Mouse (Mus musculus): ENCODE results near the gene Myo15.
"Not testable (repeated sequence)": the region's sequence is repeated elsewhere in the genome, so short reads cannot be mapped to it uniquely, and the experiment has no call there.

Gene Myo15

DNA sequence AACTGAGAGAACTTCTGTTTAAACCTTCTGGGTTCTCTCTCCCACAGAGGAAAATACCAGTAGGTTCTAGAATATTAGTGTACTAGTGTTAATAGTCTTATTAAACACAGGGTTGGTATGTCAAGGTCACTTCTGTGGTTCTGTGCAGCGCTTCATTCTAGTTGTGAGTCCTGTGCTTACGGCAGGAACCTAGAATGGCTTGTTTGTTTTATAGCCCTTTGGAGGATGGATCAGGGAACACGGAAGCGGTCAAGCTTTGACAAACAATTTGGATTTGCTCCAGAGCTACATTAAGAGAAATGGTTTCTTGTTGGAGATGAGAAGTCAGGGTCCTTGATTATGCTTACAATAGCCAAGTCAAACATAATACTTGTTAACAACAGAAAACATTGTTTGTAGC, 76.3 kb downstream of the Myo15 start:
- no peak for DNase-seq (ENCODE audit: low spot score)

DNA sequence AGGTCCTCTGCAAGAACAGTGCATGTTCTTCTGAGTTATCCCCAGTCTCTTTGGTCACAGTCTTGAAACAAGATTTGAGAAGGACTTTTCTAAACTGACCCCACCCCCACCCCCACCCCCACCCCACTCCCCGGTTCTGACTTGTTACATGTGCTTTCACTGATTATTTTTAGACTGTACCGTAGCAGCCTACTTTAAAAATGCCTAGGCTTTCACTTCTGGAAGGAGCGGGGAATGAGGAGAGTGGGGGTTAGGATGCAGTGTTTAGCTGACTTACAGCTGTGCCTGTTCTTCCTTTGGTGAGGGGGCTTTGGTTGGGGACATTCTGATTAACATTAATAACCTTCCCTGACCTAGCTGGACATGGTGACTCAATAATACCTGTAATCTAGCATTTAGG, 79.0 kb downstream of the Myo15 start:
- DNase-seq (ENCODE audit: low spot score), result no peak

DNA sequence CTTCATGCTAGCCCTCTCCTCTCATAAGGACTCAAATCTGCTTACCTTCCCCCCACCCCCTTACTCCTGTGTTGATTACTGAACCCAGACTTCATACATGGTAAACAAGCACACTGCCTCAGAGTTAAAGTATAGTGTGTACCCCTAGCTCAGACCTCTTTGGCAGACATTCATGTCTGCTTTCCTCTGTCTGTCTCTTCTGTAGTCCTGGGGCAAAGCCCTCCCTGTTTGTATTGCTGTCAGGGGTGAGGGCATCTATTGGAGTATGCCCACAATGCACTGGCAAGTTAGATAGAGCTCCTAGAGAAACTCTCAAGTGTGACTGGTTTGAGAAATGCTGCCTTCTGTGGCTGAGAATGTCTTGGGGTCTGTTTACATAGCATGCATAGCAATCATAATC, 84.0 kb downstream of the Myo15 start:
- no peak for DNase-seq (ENCODE audit: low spot score)

- no peak for DNase-seq (ENCODE audit: low spot score)
Observed at GRCm38 (mm10) chr11:60557675-60558074, 88.5 kb downstream of the Myo15 start.

DNA sequence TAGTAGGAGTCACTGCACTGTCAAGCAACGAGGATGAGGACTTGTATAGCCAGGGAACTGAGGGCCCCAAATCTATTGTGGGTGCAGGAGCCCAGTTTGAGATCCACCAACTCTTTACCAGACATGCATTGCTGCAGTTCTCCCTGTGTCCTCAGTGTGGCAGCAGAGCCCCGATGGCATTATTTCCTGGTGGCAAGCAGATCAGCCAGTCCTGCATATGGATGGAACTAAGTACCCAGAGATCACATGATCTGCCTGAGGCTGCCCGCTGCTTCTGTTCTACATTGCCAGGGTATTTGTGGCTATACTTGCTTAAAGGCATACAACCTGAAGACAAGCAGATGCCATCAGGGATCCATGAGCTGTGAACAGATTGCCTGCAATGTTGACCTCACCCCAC, 90.2 kb downstream of the Myo15 start:
- peak; percentile 82 for DNase-seq (ENCODE audit: low spot score)

DNA sequence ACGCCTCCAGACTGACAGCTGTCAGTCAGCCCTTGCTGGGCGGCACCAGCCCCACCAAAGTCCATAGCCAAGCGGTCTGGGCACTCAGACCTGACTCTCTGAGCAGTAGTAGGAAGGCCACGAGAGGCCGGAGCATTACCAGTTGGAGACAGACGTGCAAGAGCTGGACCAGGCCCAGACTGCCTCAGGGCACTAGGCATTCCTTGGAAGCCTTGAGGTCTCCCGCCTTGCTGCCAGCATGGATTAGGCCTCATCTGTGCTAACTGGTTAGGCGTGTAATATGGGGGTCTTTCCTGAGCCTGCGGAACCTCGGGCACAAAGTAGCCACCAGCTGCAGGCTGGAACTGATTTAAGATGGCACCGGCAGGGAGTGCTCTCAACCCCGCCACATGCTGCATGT, 104.9 kb downstream of the Myo15 start:
- DNase-seq (ENCODE audit: low spot score), result not testable (repeated sequence)

All from embryo, embryonic 10.5 days (tissue).